Mouse (Mus musculus): ENCODE measurements around the gene 4930512M02Rik. TPM values are rescaled to one million over a fixed set of nuclear protein-coding genes. Genes with fewer than 3 reads are reported as not detected.

4930512M02Rik gene
- polyA plus RNA-seq, 1 experiment from 2014 or later, result not detected

DNA sequence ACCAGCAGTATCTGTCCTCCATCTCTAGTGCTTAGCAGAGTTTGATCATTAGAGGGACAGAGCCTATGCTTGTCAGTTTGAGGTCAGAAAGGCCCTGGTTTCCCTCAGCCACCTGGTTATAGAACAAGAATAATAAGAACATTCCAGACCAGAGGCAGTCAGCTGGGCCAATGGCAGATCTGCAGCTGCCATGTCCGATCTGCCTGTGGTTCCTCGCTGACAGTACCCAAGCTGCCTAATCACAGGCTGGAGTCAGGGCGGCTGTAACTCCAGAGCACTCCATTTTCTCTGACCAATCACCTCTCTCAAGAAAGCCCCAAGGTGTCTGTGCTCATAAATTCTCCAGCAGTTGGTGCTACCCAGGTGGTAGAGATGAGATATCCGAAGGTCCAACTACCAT lies 30.0 kb upstream of the 4930512M02Rik start:
- DNase-seq (ENCODE audit: low spot score) (no peak), ATAC-seq (ENCODE audit: low read depth) (no peak)
- no peak overlapping the region for H3K9ac ChIP-seq (ENCODE audit: low read depth, low read length)
- H3K4me1 ChIP-seq (ENCODE audit: control insufficient read depth, insufficient read depth, low read length), result no peaks in the 10 kb centered on the region
- 79% methylated on average over 4 of the region's 4 CpGs for WGBS
- H3K4me2 ChIP-seq (ENCODE audit: low read depth, low read length), result no peak overlapping the region
- no peaks in the 10 kb centered on the region for H3K27me3 ChIP-seq (replicated peaks; ENCODE audit: control insufficient read depth, insufficient read depth, low read length)
- H3K9me3 ChIP-seq (ENCODE audit: control insufficient read depth, low read length), result no peaks in the 10 kb centered on the region
- H3K27ac ChIP-seq (replicated peaks; ENCODE audit: low read depth, low read length), result no peak overlapping the region
- no peaks in the 10 kb centered on the region for H3K36me3 ChIP-seq (ENCODE audit: control insufficient read depth, insufficient read depth, low read length)
- H3K4me3 ChIP-seq (ENCODE audit: low read depth, low read length), result no peak overlapping the region

DNA sequence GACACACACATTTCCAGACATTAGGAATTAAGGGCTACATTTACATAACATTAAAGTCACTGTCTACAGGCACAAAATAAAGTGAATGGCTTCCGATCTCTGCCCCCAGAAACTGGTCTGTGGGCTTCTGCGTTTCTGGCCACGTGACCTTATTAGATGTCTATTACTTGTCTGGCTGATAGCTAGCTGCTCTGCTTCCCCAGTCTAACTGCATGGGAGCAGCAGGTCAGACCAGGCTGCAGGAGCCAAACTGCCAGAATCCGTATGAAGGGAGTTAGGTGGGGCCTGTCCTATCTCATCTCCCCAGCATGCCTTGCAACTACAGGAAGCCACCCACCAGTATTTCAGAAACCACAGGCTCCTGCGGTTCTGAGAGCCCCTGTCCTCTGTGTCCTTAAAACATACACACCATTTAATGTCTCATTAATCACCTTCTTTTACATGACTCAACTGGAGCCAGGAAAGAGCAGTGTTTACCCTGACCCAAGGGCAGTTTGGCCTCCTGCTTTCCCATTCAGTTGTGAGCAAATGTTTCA lies 29.4 kb upstream of the 4930512M02Rik start:
- Histone ChIP-seq H3K9me3 (ENCODE audit: control insufficient read depth, low read length) (no peaks in the 10 kb centered on the region), H3K4me1 (ENCODE audit: control insufficient read depth, insufficient read depth, low read length) (no peaks in the 10 kb centered on the region), H3K27me3 (replicated peaks; ENCODE audit: control insufficient read depth, insufficient read depth, low read length) (no peaks in the 10 kb centered on the region), H3K4me2 (ENCODE audit: low read depth, low read length) (no peak overlapping the region), H3K27ac (replicated peaks; ENCODE audit: low read depth, low read length) (no peak overlapping the region), H3K4me3 (ENCODE audit: low read depth, low read length) (no peak overlapping the region), H3K9ac (ENCODE audit: low read depth, low read length) (no peak overlapping the region), H3K36me3 (ENCODE audit: control insufficient read depth, insufficient read depth, low read length) (no peaks in the 10 kb centered on the region)
- DNase-seq (ENCODE audit: low spot score) (no peak), ATAC-seq (ENCODE audit: low read depth) (no peak)
- 65% methylated on average over 5 of the region's 5 CpGs for WGBS

DNA sequence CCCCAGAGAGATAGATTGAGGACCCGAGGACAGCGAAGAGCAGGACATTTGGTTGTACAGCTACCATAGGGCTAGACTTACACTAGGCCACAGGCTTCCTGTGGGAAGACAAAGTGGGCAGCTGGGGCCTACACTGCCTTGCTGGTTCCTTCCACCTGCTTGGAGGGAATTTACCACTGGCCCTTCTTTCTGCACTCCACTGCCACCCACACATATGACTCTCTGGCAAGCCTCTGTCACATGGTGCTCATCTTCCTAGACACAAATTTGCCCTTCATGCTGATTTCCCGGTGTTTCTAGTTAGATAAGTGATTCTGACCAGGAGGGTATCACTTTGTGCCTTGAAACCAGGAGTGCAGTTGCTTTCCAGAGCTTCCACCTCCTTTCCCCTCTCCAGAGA lies 28.8 kb upstream of the 4930512M02Rik start:
- no peak for ATAC-seq (ENCODE audit: low read depth)
- Histone ChIP-seq H3K9me3 (ENCODE audit: control insufficient read depth, low read length) (no peaks in the 10 kb centered on the region), H3K9ac (ENCODE audit: low read depth, low read length) (no peak overlapping the region), H3K27ac (replicated peaks; ENCODE audit: low read depth, low read length) (no peak overlapping the region), H3K4me1 (ENCODE audit: control insufficient read depth, insufficient read depth, low read length) (no peaks in the 10 kb centered on the region), H3K36me3 (ENCODE audit: control insufficient read depth, insufficient read depth, low read length) (no peaks in the 10 kb centered on the region), H3K4me2 (ENCODE audit: low read depth, low read length) (no peak overlapping the region), H3K4me3 (ENCODE audit: low read depth, low read length) (no peak overlapping the region), H3K27me3 (replicated peaks; ENCODE audit: control insufficient read depth, insufficient read depth, low read length) (no peaks in the 10 kb centered on the region)
- WGBS, result 76% methylated on average over 3 of the region's 3 CpGs
- no peak for DNase-seq (ENCODE audit: low spot score)

DNA sequence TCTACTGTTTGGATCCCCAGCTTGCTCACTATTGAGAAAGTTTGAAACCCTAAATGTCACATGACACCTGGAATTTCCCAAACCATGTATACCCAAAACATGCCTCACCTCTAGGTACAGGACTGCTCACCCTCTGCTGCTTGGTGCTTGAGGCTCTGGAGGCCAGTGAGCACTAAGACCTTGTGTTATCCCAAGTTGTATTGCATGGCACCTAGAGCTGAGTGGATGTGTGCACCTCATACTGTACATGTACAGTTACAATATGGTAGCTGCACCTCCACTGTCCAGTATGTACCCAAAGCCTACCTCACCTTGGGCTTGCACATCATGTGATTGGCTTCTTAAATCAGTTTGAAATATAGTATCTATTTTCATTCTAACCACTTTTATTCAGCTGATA lies 16.7 kb upstream of the 4930512M02Rik start:
- ATAC-seq (ENCODE audit: low read depth), result no peak

DNA sequence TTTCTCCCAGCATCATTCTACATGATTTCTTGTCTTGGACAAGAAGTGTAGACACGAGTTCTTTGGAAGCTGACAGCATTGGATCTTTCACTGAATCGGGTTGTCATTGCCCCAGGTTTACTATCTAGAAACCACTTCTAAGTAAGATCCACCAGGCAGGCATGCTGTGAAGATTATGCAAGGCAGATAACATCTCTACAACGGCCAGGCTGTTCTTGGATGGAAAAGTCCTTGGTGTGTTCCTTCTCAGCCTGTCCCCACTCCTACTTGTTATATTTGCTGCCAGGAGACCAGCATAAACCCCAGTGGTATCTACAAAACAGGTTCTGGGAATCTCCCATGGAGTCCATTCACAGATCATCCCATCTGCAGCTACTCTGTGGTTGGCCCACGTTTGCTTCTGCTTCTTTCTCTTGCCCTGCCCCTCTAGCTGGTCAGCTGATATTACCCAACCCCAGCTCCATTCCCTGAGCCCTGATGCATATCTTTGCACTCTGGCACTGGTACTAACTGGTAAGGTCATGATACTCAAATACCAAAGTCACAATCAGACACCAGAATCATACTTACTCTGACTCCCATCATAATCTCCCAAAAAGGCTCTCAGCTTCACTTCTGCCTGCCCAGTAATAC lies 3.4 kb downstream of the 4930512M02Rik start:
- Histone ChIP-seq H3K36me3 (ENCODE audit: control insufficient read depth, insufficient read depth, low read length) (no peaks in the 10 kb centered on the region), H3K27ac (replicated peaks; ENCODE audit: low read depth, low read length) (no peak overlapping the region), H3K4me3 (ENCODE audit: low read depth, low read length) (no peak overlapping the region), H3K27me3 (replicated peaks; ENCODE audit: control insufficient read depth, insufficient read depth, low read length) (no peaks in the 10 kb centered on the region), H3K4me2 (ENCODE audit: low read depth, low read length) (no peak overlapping the region), H3K4me1 (ENCODE audit: control insufficient read depth, insufficient read depth, low read length) (no peaks in the 10 kb centered on the region), H3K9ac (ENCODE audit: low read depth, low read length) (no peak overlapping the region), H3K9me3 (ENCODE audit: control insufficient read depth, low read length) (no peaks in the 10 kb centered on the region)
- DNase-seq (ENCODE audit: low spot score), result no peak
- no peak for ATAC-seq (ENCODE audit: low read depth)
- WGBS, result 62% methylated on average over 4 of the region's 4 CpGs

More for the DNA sequence above, 16.7 kb upstream of the 4930512M02Rik start:
- Histone ChIP-seq H3K36me3 (ENCODE audit: control insufficient read depth, insufficient read depth, low read length) (no peaks in the 10 kb centered on the region), H3K4me3 (ENCODE audit: low read depth, low read length) (no peak overlapping the region), H3K4me1 (ENCODE audit: control insufficient read depth, insufficient read depth, low read length) (no peaks in the 10 kb centered on the region), H3K27ac (replicated peaks; ENCODE audit: low read depth, low read length) (no peak overlapping the region), H3K27me3 (replicated peaks; ENCODE audit: control insufficient read depth, insufficient read depth, low read length) (no peaks in the 10 kb centered on the region), H3K9ac (ENCODE audit: low read depth, low read length) (no peak overlapping the region), H3K9me3 (ENCODE audit: control insufficient read depth, low read length) (no peaks in the 10 kb centered on the region), H3K4me2 (ENCODE audit: low read depth, low read length) (no peak overlapping the region)
- DNase-seq (ENCODE audit: low spot score), result no peak

DNA sequence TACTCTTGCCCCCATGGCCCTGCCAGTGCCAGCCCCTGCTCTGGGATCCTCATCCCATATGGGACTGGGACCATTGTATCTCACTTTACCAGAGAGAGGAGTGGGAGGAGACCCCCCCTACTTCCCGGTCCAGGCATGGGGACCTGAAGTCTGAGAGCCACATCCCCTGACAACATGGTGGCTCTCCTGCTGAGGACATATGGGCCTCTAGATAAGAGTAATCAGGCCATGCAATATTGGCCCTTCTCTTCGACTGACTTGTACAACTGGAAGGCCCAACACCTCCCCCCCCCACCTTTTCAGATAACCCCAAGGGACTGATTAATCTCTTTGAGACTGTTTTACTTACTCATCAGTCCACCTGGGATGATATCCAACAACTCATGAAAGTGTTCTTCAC lies 18.4 kb downstream of the 4930512M02Rik start:
- no peak overlapping the region for H3K9ac ChIP-seq (ENCODE audit: low read depth, low read length)
- H3K4me1 ChIP-seq (ENCODE audit: control insufficient read depth, insufficient read depth, low read length), result no peaks in the 10 kb centered on the region
- 89% methylated on average over 2 of the region's 2 CpGs for WGBS
- no peaks in the 10 kb centered on the region for H3K36me3 ChIP-seq (ENCODE audit: control insufficient read depth, insufficient read depth, low read length)
- DNase-seq (ENCODE audit: low spot score) (no peak), ATAC-seq (ENCODE audit: low read depth) (no peak)
- H3K27me3 ChIP-seq (replicated peaks; ENCODE audit: control insufficient read depth, insufficient read depth, low read length), result no peaks in the 10 kb centered on the region
- H3K4me3 ChIP-seq (ENCODE audit: low read depth, low read length), result no peak overlapping the region
- H3K4me2 ChIP-seq (ENCODE audit: low read depth, low read length), result no peak overlapping the region
- no peak overlapping the region for H3K27ac ChIP-seq (replicated peaks; ENCODE audit: low read depth, low read length)
- H3K9me3 ChIP-seq (ENCODE audit: control insufficient read depth, low read length), result peaks cover 11% of the 10 kb centered on the region; the same call in 1 of the 2 replicates

DNA sequence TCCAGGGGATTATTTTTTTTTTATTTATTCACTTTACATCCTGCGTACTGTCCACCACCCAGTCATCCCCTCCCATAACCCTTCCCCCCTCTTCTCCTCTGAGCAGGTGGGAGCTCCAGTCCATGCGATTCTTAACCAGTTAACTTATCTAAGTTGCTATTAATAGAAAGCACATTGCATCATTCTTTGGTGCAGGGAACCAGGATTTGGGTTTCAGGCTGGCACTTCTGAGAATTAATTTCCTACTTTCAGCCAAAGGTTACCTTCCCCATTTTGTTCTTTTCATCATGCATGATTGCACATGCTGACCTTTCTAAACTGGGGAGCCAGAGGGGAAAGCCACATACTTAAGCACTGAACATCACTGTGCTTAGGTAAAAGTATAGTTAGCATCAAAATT lies 40.3 kb downstream of the 4930512M02Rik start:
- Histone ChIP-seq H3K27ac (replicated peaks; ENCODE audit: low read depth, low read length) (no peak overlapping the region), H3K4me1 (ENCODE audit: control insufficient read depth, insufficient read depth, low read length) (no peaks in the 10 kb centered on the region), H3K9ac (ENCODE audit: low read depth, low read length) (no peak overlapping the region), H3K36me3 (ENCODE audit: control insufficient read depth, insufficient read depth, low read length) (no peaks in the 10 kb centered on the region), H3K4me2 (ENCODE audit: low read depth, low read length) (no peak overlapping the region), H3K27me3 (replicated peaks; ENCODE audit: control insufficient read depth, insufficient read depth, low read length) (no peaks in the 10 kb centered on the region), H3K9me3 (ENCODE audit: control insufficient read depth, low read length) (no peaks in the 10 kb centered on the region), H3K4me3 (ENCODE audit: low read depth, low read length) (no peak overlapping the region)
- WGBS, result 52% methylated on average over 2 of the region's 2 CpGs
- DNase-seq (ENCODE audit: low spot score) (no peak), ATAC-seq (ENCODE audit: low read depth) (no peak)

DNA sequence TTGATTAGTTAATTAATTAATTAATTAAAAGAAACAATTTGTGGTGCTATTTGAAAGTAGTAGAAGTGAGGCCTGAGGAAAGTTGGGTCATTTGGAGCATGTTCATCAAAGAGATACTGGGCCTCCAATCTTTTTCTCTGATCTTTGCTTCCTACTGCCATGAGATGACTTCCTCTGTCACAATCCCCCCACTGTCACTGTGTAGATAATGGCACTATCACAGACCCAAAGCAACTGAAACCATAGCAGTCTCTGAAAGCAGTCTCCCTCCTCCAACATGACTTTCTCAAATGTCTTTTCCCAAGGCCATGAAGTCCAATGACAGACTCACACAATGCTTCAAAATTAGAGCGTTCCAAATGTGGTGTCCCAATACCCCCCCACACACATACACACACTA lies 41.2 kb downstream of the 4930512M02Rik start:
- no peaks in the 10 kb centered on the region for H3K9me3 ChIP-seq (ENCODE audit: control insufficient read depth, low read length)
- no peaks in the 10 kb centered on the region for H3K4me1 ChIP-seq (ENCODE audit: control insufficient read depth, insufficient read depth, low read length)
- H3K4me3 ChIP-seq (ENCODE audit: low read depth, low read length), result no peak overlapping the region
- no peaks in the 10 kb centered on the region for H3K27me3 ChIP-seq (replicated peaks; ENCODE audit: control insufficient read depth, insufficient read depth, low read length)
- DNase-seq (ENCODE audit: low spot score) (no peak), ATAC-seq (ENCODE audit: low read depth) (no peak)
- WGBS, result 92% methylated on average over 1 of the region's 1 CpGs
- H3K36me3 ChIP-seq (ENCODE audit: control insufficient read depth, insufficient read depth, low read length), result no peaks in the 10 kb centered on the region
- H3K9ac ChIP-seq (ENCODE audit: low read depth, low read length), result no peak overlapping the region
- no peak overlapping the region for H3K27ac ChIP-seq (replicated peaks; ENCODE audit: low read depth, low read length)
- no peak overlapping the region for H3K4me2 ChIP-seq (ENCODE audit: low read depth, low read length)

DNA sequence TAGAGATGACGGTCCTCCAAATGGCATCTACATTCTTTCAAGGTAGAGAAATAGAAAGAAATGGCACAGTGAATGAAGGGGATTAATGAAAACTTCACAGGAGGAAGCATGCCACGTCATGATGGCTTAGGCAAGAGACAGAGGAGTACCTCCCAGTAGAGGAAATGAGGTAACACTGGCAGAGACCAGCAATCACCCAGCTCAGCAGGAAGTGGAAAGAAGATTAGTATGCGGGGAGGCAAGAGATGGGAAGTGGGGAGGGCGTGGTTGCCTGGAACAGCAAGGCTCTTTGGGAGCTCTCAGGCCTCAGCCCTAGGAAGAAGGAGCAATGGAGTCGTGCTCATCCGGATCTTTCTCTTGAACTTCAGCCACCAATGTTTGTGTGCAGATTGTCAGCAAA lies 53.9 kb downstream of the 4930512M02Rik start:
- Histone ChIP-seq H3K27ac (replicated peaks; ENCODE audit: low read depth, low read length) (no peak overlapping the region), H3K27me3 (replicated peaks; ENCODE audit: control insufficient read depth, insufficient read depth, low read length) (no peaks in the 10 kb centered on the region), H3K4me2 (ENCODE audit: low read depth, low read length) (no peak overlapping the region), H3K4me3 (ENCODE audit: low read depth, low read length) (no peak overlapping the region), H3K9ac (ENCODE audit: low read depth, low read length) (no peak overlapping the region), H3K9me3 (ENCODE audit: control insufficient read depth, low read length) (no peaks in the 10 kb centered on the region), H3K4me1 (ENCODE audit: control insufficient read depth, insufficient read depth, low read length) (no peaks in the 10 kb centered on the region), H3K36me3 (ENCODE audit: control insufficient read depth, insufficient read depth, low read length) (no peaks in the 10 kb centered on the region)
- 62% methylated on average over 6 of the region's 6 CpGs for WGBS
- ATAC-seq (ENCODE audit: low read depth) (no peak), DNase-seq (ENCODE audit: low spot score) (no peak)
